Mouse (Mus musculus): ENCODE results near the gene Pdik1l.

- no peak for TF ChIP-seq CTCF (IDR thresholded peaks at IDR 0.05)
- no peak for TF ChIP-seq EP300 (IDR thresholded peaks at IDR 0.05)
Measured at GRCm38 (mm10) chr4:134253722-134254324, 33.9 kb downstream of the Pdik1l start, which contains the start of gene Grrp1.
